Mouse (Mus musculus) lung, postnatal 4 days (tissue): ENCODE results near the gene Spint3.
"Not testable (repeated sequence)": the region's sequence is repeated elsewhere in the genome, so short reads cannot be mapped to it uniquely, and the experiment has no call there.

ENCODE experiments used
- DNase-seq, 2 experiments: peaks; one replicate each; pipeline ENCODE4 v3.0.0; 2021

The Spint3 gene

GRCm38 (mm10) chr2:164573359-164573758 lies at the start of gene Spint3:
Spint3 (minus strand) TSS chr2:164573459.
- not testable (repeated sequence) for DNase-seq

GRCm38 (mm10) chr2:164621775-164622174 lies 48.5 kb upstream of the Spint3 start:
- no peak for DNase-seq

- DNase-seq, result no peak
Observed at GRCm38 (mm10) chr2:164619050-164619449, 45.8 kb upstream of the Spint3 start.

- DNase-seq, result no peak
Observed at GRCm38 (mm10) chr2:164615386-164615785, 42.1 kb upstream of the Spint3 start.

GRCm38 (mm10) chr2:164613471-164613870 lies 40.2 kb upstream of the Spint3 start, which contains the start of the genes Wfdc6b and Wfdc8:
Wfdc6b (plus strand) TSS chr2:164613522.
Wfdc8 (minus strand) TSS chr2:164613626.
- peak; percentile 52 to 68 for DNase-seq

GRCm38 (mm10) chr2:164608781-164609180 lies 35.5 kb upstream of the Spint3 start:
- DNase-seq, result no peak

- DNase-seq, result no peak
Observed at GRCm38 (mm10) chr2:164604411-164604810, 31.2 kb upstream of the Spint3 start.

- no peak for DNase-seq
Observed at GRCm38 (mm10) chr2:164603482-164603881, 30.2 kb upstream of the Spint3 start.

- no peak for DNase-seq
Observed at GRCm38 (mm10) chr2:164600179-164600578, 26.9 kb upstream of the Spint3 start.

GRCm38 (mm10) chr2:164593494-164593893 lies 20.2 kb upstream of the Spint3 start, which contains the start of gene Eppin:
Eppin (minus strand) TSS chr2:164593594.
- no peak for DNase-seq

GRCm38 (mm10) chr2:164592014-164592413 lies 18.8 kb upstream of the Spint3 start:
- peak in 1 of 2 experiments; percentile 20 for DNase-seq

- peak; percentile 14 to 46 for DNase-seq
Observed at GRCm38 (mm10) chr2:164585025-164585725, 11.9 kb upstream of the Spint3 start, which contains the start of gene Wfdc6a. Wfdc6a (minus strand) TSS chr2:164585447.

GRCm38 (mm10) chr2:164567460-164567859 lies 5.8 kb downstream of the Spint3 start:
- no peak for DNase-seq

- no peak for DNase-seq
Observed at GRCm38 (mm10) chr2:164566997-164567396, 6.3 kb downstream of the Spint3 start.

GRCm38 (mm10) chr2:164564346-164564745 lies 8.9 kb downstream of the Spint3 start:
- DNase-seq, result no peak

GRCm38 (mm10) chr2:164563339-164564038 lies 9.8 kb downstream of the Spint3 start:
- peak; percentile 44 to 66 for DNase-seq

- peak; percentile 79 to 90 for DNase-seq
Observed at GRCm38 (mm10) chr2:164562391-164563188, 10.7 kb downstream of the Spint3 start, which contains the start of gene Wfdc2. Wfdc2 (plus strand) TSS chr2:164562413.

- DNase-seq, result no peak
Observed at GRCm38 (mm10) chr2:164560106-164560505, 13.2 kb downstream of the Spint3 start.

- DNase-seq, result peak; percentile 37 to 59
Observed at GRCm38 (mm10) chr2:164558991-164559645, 14.1 kb downstream of the Spint3 start.

- no peak for DNase-seq
Observed at GRCm38 (mm10) chr2:164558426-164558825, 14.8 kb downstream of the Spint3 start.

GRCm38 (mm10) chr2:164551502-164551901 lies 21.8 kb downstream of the Spint3 start:
- no peak for DNase-seq

GRCm38 (mm10) chr2:164550895-164551269 lies 22.4 kb downstream of the Spint3 start:
- no peak for DNase-seq
